Mouse (Mus musculus) CD4-positive helper T cell, adult 2 months (primary cell): ENCODE measurements at regions not wholly inside any gene's neighbourhood (a gene's known extent, or its start where the extent isn't known, plus 50 kb on each side); places are given as distances from the start of the nearest gene placed in this dataset.
A peak's percentile ranks its signal among the peaks of the same experiment; 100 is the strongest.

Experiments used
- DNase-seq: peaks from one replicate; pipeline ENCODE4 v3.0.0-alpha.2; 2012; ENCODE audit warnings: low read depth, missing footprints, low spot score

GRCm38 (mm10) chr3:52644178-52645128 lies 372.6 kb downstream of the Cog6 start:
- DNase-seq: peak; percentile 48

GRCm38 (mm10) chr3:52643796-52644177 lies 373.2 kb downstream of the Cog6 start:
- DNase-seq: peak; percentile 86

- no peak for DNase-seq
These were observed 373.9 kb downstream of the Cog6 start for GRCm38 (mm10) chr3:52643100-52643551.

GRCm38 (mm10) chr3:52641226-52642181 lies 373.4 kb downstream of the Foxo1 start:
- DNase-seq: no peak

- DNase-seq: peak; percentile 14
These were observed 372.4 kb downstream of the Foxo1 start for GRCm38 (mm10) chr3:52640250-52641147.

GRCm38 (mm10) chr3:52638816-52639215 lies 370.7 kb downstream of the Foxo1 start:
- DNase-seq: peak; percentile 26

GRCm38 (mm10) chr3:52634353-52634752 lies 366.2 kb downstream of the Foxo1 start:
- DNase-seq: peak; percentile 83

GRCm38 (mm10) chr3:52633491-52634100 lies 365.5 kb downstream of the Foxo1 start:
- DNase-seq: no peak

- no peak for DNase-seq
These were observed 364.5 kb downstream of the Foxo1 start for GRCm38 (mm10) chr3:52632635-52633034.

GRCm38 (mm10) chr3:52630209-52630608 lies 362.1 kb downstream of the Foxo1 start:
- DNase-seq: no peak

GRCm38 (mm10) chr3:52625125-52625524 lies 357.0 kb downstream of the Foxo1 start:
- no peak for DNase-seq

GRCm38 (mm10) chr3:52622530-52622929 lies 354.4 kb downstream of the Foxo1 start:
- DNase-seq: no peak

- no peak for DNase-seq
These were observed 353.8 kb downstream of the Foxo1 start for GRCm38 (mm10) chr3:52621936-52622335.

- DNase-seq: no peak
These were observed 350.7 kb downstream of the Foxo1 start for GRCm38 (mm10) chr3:52618925-52619224.

GRCm38 (mm10) chr3:52618212-52618924 lies 350.2 kb downstream of the Foxo1 start:
- peak; percentile 62 for DNase-seq

GRCm38 (mm10) chr3:52617413-52618149 lies 349.4 kb downstream of the Foxo1 start:
- DNase-seq: no peak

GRCm38 (mm10) chr3:52611881-52612280 lies 343.7 kb downstream of the Foxo1 start:
- no peak for DNase-seq

- DNase-seq: no peak
These were observed 342.3 kb downstream of the Foxo1 start for GRCm38 (mm10) chr3:52610466-52610865.

- no peak for DNase-seq
These were observed 339.9 kb downstream of the Foxo1 start for GRCm38 (mm10) chr3:52608086-52608426.
